Mouse (Mus musculus): Measurements from ENCODE around the gene 4933415F23Rik. TPM values are rescaled to one million over a fixed set of nuclear protein-coding genes. Genes with fewer than 3 reads are reported as not detected.

Gene 4933415F23Rik
- polyA plus RNA-seq (2012; rRNA removed): not detected in 2 replicates

DNA sequence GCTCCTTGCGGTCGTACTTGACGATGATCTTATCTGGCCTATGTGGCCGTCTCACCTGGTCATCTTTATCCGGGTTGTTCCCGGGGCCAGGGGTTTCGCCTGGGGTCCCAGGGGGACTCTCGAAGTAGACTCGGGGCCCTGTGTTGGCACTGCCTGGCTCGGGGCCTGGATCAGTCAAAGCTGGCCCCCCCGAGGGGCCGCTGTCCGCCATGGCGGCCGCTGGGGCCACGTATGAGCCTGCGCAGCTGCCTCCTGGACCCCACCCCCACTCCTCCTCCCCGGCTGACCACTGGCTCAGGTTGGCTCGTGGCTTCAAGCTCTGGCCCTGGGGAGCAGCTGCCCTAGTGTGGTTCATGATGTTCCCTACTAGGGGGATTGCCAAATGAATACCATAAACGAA, at the start of gene 4933415F23Rik:
Gene 4933415F23Rik (minus strand): TSS at position 233 of the 400 bp plus-strand sequence.

